1 mouse cellular context compared by ENCODE assay signal in the genomic region with DNA sequence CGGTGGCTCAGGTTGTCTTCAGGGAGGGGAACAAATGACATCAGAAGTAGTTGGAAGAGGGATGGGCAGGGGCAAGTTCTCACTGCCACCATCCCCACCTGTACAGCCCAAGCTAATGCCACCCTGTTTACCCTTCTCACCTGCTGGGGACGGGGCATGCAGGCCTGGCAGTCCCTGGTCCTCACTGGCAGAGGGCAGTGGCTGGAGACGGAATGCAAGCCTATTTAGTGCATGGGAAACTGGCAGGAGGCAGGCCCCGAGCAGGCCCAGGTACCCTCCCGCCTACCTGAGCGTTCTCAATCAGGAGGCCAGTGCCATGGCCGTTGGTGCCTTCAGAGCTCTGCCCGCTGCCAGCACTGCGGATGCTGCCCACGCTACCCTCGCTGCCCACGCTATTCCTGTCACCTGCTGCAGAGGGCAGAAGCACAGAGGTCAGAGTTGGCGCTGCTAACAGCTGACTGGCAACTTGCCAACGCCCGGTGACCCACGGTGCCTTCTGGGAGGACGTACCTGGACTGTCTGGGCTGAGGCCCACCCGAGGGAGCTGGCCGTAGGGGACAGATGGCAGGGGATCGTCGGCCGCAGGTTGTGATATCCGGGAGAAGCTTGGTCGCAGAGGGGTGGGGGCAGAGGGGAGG.
TF ChIP-seq lines count a peak whose summit lies in the region.

No protein-coding gene starts in this region.

TF ChIP-seq in CH12.LX, 34 proteins besides CTCF, POLR2A, EP300 and RAD21:
- TF ChIP-seq KAT2A (IDR thresholded peaks at IDR 0.05; ENCODE audit: insufficient replicate concordance, low read length) (no peak), JUN (IDR thresholded peaks at IDR 0.05; ENCODE audit: insufficient read depth, low read depth, low read length) (no peak), CHD1 (IDR thresholded peaks at IDR 0.05; ENCODE audit: low read depth, low read length) (no peak), UBTF (IDR thresholded peaks at IDR 0.05; ENCODE audit: low read depth, low read length) (no peak), NELFE (IDR thresholded peaks at IDR 0.05; ENCODE audit: low read depth, low read length) (no peak)
